Mouse (Mus musculus): ENCODE results near the gene Armh3. TPM values are rescaled to one million over a fixed set of nuclear protein-coding genes. Genes with fewer than 3 reads are reported as not detected.
"Not testable (repeated sequence)": the region's sequence is repeated elsewhere in the genome, so short reads cannot be mapped to it uniquely, and the experiment has no call there.

The Armh3 gene
- total RNA-seq, 2 experiments from 2014 or later, result 12.9 to 17.9 TPM

GRCm38 (mm10) chr19:45817816-45818490, 180.3 kb downstream of the Armh3 start:
- no peak for DNase-seq

DNA sequence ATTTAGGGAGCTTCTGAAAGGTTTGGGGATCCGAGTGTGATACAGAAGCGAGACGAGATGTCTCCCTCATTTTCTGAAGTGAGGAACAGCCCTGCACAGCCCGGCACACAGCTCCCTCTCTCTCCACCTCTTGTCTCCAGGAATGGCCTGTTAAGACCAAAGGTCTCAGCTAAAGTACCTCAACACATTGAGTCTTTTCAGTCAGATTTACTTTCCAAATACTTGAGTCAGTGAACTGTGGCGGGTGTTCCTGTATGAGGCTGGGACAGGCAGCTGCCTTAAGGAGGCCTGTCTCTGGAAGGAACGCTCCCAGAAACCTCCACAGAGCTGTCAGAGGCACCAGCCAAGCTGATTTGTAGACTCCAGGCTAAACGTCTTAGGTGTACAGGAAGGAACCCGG, 181.6 kb downstream of the Armh3 start:
- DNase-seq, result no peak

DNA sequence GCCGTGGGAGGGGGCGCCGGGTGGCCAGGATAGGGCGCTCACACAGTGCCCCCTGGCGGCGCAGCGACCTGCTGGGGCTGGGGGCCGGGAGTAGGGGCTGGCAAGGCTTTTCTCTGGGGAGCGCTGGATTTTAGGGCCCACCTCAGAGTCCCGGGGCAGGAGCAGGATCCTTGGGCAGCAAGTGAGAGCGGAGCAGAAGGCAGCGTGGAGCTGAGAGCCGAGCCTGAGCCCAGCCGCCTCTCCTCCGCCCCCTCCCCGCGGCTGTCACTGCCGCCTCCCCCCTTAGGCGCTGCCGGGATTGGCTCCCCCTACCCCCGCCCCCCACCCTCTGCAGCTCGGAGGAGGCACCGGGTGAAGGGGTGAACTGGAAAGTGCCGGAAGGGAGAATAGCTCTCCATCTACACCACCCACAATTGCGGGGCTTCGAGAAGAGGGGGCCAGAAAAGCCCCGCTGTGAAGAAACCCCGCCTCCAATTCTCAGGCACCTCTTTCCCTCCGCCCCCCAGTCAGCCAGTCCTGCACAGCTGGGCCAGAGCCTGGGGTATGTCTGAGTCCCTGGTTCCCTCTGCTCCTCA, 182.4 kb downstream of the Armh3 start, which contains the start of gene Kcnip2:
Gene Kcnip2 (minus strand): TSS at position 231 of the 575 bp plus-strand sequence.
- DNase-seq, result peak in 1 of 2 experiments; percentile 35

DNA sequence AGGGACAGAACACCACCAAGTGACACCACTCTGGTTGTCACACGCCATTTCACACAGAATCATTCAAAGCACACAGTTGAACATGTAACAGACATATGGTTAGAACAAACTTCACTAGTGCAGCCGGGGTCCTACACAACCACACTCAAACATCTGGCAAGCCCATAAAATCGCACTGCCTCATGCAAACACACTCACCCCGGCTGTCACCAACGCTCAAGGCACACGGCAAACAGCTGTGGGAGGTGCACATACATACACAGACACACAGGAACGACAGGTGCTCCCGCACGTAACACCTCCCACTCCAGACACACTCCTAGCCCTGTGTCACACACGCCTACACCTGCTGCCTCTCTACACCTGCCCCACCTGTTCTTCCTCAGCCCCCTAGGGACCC, 183.1 kb downstream of the Armh3 start:
- no peak for DNase-seq

GRCm38 (mm10) chr19:45813801-45814200, 184.5 kb downstream of the Armh3 start:
- no peak for DNase-seq

DNA sequence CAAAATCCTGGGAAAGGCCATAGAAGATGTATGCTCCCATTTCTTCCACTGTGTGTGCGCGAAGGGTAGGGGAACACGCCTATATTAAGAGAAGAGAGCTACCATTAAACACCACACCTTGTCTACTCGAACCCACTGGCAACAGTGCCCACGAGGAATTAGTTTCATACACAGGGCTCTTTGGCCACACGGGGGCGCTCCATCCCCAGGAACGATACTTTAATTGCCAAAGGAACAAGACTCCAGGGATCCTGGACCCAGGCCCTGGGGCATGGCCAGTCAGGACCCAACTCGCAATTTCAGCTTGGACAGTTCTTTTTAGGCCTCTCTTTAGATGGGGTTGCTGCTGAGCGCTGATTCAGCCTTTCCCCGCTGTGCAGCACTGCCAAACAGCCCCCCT, 185.0 kb downstream of the Armh3 start:
- peak; percentile 89 to 92 for DNase-seq

DNA sequence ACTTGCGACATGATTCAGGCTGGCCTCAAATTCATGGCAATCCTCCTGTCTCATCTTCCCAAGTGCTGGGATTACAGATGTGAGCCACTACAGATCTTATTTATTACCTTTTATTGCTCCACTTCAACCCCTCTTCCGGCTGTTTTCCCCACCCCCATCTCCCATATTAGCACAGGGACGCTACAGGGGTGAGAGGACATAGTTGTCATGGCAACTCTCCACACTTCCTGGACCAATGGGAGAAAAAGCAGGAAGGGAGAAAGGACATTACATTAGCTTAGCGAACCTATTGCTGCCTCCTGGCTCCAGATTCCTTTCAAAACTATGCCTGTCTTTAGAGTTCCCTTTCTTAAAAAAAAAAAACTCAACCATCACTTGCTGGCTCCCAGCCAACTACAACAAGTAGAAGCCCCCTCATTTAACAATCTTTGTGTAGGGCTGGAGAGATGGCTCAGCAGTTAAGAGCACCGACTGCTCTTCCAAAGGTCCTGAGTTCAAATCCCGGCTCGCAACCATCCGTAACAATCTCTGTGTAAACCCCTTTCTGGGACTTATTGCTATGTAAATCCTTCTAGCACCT, 185.5 kb downstream of the Armh3 start:
- DNase-seq, result no peak

GRCm38 (mm10) chr19:45812115-45812514, 186.2 kb downstream of the Armh3 start:
- peak; percentile 83 to 84 for DNase-seq

- DNase-seq, result no peak
Observed at GRCm38 (mm10) chr19:45811028-45811674, 187.1 kb downstream of the Armh3 start.

DNA sequence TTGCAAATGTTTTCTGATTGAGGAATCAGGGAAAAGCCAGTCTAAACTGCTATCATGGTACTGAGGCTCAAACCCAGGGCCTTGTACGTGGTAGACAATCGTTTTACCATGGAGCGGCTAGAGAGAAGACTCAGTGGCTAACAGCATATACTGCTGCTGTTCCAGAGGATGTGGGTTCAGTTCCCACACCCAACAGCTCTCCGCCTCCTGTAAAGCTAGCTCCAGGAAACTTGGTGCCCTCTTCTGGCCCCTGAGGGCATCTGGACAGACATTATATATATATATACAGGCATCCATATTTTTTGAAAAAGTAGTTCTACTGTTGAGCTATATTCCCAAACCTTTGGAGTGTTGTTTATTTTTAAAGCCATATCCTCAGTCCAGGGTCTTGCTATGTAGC, 190.6 kb downstream of the Armh3 start:
- no peak for DNase-seq

DNA sequence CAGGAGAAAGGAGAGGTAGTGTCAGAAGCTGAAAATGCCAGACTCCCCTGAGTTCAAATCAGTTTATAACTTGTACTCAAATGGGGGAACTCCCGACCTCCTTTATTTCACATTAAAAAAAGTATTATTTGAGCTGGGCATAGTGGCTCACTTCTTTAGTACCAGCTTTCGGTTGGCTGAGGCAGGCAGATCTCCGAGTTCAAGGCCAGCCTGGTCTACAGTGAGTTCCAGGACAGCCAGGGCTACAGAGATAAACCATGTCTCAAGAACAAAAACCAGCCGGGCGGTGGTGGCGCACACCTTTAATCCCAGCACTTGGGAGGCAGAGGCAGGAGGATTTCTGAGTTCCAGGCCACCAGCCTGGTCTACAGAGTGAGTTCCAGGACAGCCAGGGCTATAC, 192.5 kb downstream of the Armh3 start:
- not testable (repeated sequence) for DNase-seq

- DNase-seq, result peak; percentile 14 to 44
Observed at GRCm38 (mm10) chr19:45804593-45805368, 193.5 kb downstream of the Armh3 start.

DNA sequence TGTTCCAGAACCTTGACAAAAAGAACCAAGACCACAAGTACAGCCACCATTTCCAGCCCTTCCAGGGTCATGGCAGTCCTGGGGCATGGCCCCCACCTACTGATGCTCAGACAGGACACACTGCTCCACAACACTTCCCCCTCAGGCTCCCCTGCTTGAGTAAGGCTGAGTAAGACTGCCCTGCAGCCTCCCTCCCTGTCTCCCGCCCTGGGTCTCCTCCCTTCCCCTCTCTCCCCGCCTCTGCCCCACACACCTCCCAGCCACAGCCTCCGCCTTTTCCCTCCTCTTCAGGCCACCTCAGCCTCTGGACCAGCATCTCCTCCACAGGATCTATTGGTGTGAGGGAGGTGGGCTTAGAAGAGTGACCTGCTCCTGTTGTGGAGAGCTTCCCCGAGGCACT, 194.9 kb downstream of the Armh3 start:
- DNase-seq, result no peak

GRCm38 (mm10) chr19:45802702-45803101, 195.6 kb downstream of the Armh3 start:
- no peak for DNase-seq

DNA sequence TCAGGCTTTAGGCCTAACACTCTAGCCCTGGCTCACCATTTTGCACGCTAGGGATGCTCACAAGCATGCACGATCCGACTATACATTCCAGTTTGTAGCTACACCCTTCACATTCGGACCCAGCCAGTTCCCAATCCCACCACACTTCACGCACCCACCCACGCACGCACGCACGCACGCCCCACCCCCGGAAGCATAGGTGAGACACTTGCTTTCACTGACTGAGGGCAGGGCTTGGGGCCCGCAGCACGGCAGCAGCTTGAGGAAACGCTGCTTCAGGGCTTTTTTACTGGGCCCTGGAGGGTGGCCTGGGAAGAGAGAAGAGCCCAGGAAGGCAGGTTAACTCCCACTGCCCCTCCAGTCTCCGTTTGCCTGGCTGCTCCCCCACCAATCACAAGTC, 201.4 kb downstream of the Armh3 start:
- no peak for DNase-seq

DNA sequence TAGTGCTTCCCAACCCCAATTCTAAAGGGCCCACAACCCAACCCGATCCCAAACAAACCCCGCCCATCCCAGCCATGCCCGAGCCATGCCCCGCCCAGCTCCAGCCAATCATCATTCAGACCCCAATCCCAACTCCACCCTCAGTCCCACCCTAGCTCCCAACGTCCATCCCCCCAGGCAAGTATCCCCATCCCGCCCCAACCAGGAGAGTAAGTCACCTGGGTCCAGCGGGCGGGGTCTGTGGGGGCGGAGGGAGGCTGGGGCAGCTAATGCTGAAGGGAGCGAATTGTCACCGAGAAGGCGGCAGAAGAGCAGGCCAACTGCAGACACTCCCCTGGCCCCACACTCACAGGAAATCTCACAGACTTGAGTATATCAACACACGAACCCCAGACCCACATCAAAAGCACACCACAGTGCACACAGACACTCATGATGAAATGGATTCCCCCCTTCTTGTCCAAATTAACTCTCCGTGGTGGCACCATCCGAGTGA, 202.2 kb downstream of the Armh3 start:
- peak in 1 of 2 experiments; percentile 35 for DNase-seq

DNA sequence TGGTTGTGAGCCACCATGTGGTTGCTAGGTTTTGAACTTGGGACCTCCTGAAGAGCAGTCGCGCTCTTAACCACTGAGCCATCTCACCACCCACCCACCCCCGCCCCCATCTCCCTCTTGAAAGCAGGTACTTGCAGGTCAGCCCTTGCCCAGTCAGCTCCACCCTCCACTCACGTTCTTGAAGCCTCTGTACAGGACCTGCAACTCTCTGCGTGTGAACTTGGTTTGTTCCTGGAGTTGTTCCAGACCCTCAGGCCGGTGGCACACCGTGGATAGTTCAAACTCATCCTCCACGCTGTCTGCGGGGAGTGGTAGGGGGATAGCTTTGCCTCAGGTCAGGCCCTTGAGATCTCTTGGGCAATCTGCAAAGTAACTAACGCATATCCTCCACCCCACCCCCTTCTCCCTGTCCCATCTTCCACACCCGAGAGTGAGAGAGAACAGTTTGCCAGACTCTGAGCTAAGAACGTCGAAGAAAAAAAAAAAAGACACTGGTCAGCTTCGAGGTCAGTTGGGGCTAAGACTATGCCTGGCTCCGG, 202.8 kb downstream of the Armh3 start:
- DNase-seq, result no peak

GRCm38 (mm10) chr19:45794718-45795117, 203.6 kb downstream of the Armh3 start:
- no peak for DNase-seq

- DNase-seq, result no peak
Observed at GRCm38 (mm10) chr19:45792404-45792803, 205.9 kb downstream of the Armh3 start.

DNA sequence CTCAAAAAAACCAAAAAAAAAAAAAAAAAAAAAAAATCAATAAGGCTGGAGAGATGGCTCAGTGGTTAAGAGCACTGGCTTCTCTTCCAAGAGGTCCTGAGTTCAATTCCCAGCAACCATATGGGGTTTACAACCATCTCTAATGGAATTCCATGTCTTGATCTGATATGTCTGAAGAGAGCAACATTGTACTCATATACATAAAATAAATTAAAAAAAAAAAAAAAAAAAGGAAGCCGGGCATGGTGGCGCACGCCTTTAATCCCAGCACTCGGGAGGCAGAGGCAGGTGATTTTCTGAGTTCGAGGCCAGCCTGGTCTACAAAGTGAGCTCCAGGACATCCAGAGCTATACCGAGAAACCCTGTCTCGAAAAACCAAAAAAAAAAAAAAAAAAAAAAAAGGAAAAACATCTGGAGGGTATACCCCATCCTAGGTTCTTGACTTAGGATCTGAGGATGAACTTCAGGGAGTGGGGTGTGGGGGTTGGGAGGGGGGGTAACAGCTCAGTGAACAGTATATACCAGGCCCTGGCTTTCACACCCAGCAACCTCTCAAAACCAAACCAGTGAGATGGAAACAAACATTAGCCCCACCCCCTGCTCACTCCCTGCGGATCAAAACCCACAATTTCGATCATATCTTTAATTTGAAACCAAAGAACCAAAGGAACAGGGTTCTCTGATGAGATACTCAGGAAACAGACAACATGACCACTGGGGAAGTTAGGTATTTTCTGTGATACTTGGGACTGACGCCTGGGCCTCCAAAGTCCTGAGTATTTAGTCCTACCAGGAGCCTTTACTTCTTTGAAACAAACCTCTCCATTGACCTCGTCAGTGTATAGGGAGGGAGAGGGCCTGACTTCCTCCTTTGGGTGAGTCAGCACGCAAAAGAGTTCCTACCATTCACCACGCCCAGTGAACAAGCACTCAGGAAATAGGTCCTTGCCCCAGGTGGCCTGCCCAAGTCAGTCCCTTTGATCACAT, 208.1 kb downstream of the Armh3 start:
- DNase-seq, result no peak

DNA sequence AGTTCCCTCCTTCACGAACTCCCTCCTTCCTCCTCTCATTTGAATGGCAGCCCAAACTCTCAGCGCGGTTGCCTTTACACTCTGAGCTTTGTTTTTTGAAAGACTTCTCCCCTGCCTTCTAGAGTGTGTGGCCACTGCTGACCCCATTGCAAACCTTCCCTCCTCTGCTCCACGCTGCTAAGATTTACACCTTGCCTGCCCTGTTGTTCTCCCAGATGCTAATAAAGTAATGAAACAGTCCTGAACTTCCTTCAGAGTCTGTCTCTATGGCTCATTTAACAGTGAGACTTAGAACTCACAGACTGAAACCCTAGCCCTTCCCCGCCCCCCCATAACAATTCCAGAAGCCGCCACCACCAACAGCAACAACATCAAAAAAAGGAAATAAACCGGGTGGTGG, 208.9 kb downstream of the Armh3 start:
- DNase-seq, result no peak
